8 mouse cellular contexts compared by ENCODE assay signal in the genomic region with DNA sequence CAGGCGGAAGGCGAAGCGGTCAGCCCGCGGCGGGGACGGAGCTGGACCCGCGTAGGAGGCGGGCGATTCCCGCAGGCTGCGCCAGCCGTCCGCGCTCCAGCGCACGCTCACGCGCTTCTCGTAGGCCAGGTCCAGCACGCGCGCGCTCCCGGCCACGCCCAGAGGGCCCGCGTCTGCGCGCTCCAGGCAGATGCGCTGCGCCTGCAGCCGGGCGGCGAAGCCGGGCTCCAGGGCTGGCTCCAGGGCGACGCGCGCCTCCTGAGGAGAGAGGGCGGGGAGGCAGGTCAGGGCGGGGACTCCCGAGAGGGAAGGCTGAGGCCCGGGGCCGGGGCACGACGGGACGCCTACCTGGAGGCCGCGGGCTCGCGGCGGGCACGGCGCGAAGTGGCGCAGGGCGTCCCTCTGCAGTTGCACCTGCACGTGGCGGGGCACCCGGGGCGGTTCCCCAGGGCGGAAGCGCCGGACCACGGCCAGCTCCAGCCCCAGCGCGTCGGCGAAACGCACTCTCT. TPM values are rescaled to one million over a fixed set of nuclear protein-coding genes. Genes with fewer than 3 reads are reported as not detected.
DNase-seq lines count a peak whose midpoint lies in the region; ATAC-seq lines count a peak whose summit lies in the region.

No protein-coding gene starts in this region.

- ATAC-seq in embryonic facial prominence, embryonic 14.5 days (ENCODE audit: low read depth) = peak; percentile 94
- peak; percentile 68 for ATAC-seq in monocyte, adult 5-6 weeks (replicated peaks; ENCODE audit: insufficient number of reproducible peaks, low FRiP score, low TSS enrichment, poor library complexity, severe bottlenecking)

- H3K9ac ChIP-seq in embryonic facial prominence, embryonic 14.5 days (ENCODE audit: low read depth, low read length) = peak overlapping the region; percentile 75

- DNase-seq in 3T3-L1 (ENCODE audit: low read depth, low spot score) = peak; percentile 71
- DNase-seq in adrenal gland, postnatal 36 days = peak; percentile 95 to 97
- DNase-seq in embryonic facial prominence, embryonic 14.5 days (ENCODE audit: low spot score) = peak; percentile 93
- DNase-seq in heart, adult 8-10 months (ENCODE audit: low spot score) = peak; percentile 81
- peak; percentile 92 for DNase-seq in kidney, adult 9 months
- DNase-seq in liver = peak; percentile 91
- DNase-seq in spleen, postnatal 36 days (ENCODE audit: low spot score in 2 of 2) = peak; percentile 77 to 78

- WGBS in embryonic facial prominence, embryonic 14.5 days = 0% methylated on average over 30 of the region's 72 CpGs

- peaks cover 5% of the 10 kb centered on the region; the same call in 1 of the 2 replicates for H3K4me1 ChIP-seq in embryonic facial prominence, embryonic 14.5 days (ENCODE audit: control insufficient read depth, insufficient read depth, low read length)

- H3K36me3 ChIP-seq in embryonic facial prominence, embryonic 14.5 days (ENCODE audit: control insufficient read depth, insufficient read depth, low read length) = no peaks in the 10 kb centered on the region

- peak overlapping the region; percentile 75 for H3K4me3 ChIP-seq in embryonic facial prominence, embryonic 14.5 days (ENCODE audit: low read depth, low read length)

- peak overlapping the region; percentile 87 for H3K4me2 ChIP-seq in embryonic facial prominence, embryonic 14.5 days (ENCODE audit: low read depth, low read length)

- no peaks in the 10 kb centered on the region for H3K9me3 ChIP-seq in embryonic facial prominence, embryonic 14.5 days (ENCODE audit: control insufficient read depth, low read length)

- peak overlapping the region; percentile 75 for H3K27ac ChIP-seq in embryonic facial prominence, embryonic 14.5 days (replicated peaks; ENCODE audit: low read depth, low read length)

- H3K27me3 ChIP-seq in embryonic facial prominence, embryonic 14.5 days (replicated peaks; ENCODE audit: control insufficient read depth, insufficient read depth, low read length) = peaks cover 28% of the 10 kb centered on the region

RNA-seq across cellular contexts. Expression of gene Ppp1r3e, which starts 0.8 kb away (rescaled TPM):
- total RNA-seq in adrenal gland, postnatal 36 days (2021) = 10 to 100 TPM; 17.8 to 19.2 TPM
- 2.1 and 2.4 TPM in 2 replicates for polyA plus RNA-seq in embryonic facial prominence, embryonic 14.5 days (2014; fragmentation: Nextera tagmentation; extraction: Ambion mirVana)
- total RNA-seq in heart, adult 8-10 months (2022) = 1 to 10 TPM; 2.9 to 4.2 (median 3.3) TPM
- 1.3 to 2.7 TPM in 2 of 3 replicates, not detected in the other for total RNA-seq in monocyte, adult 5-6 weeks (2017)

RNA-seq across cellular contexts. Expression of gene Homez, which starts 5.8 kb away (rescaled TPM):
- 10 to 100 TPM; 12.2 to 16.5 TPM for total RNA-seq in adrenal gland, postnatal 36 days (2021)
- 9.1 and 11.5 TPM in 2 replicates for polyA plus RNA-seq in embryonic facial prominence, embryonic 14.5 days (2014; fragmentation: Nextera tagmentation; extraction: Ambion mirVana)
- 1 to 10 TPM; 6.4 to 9.8 (median 7.5) TPM for total RNA-seq in heart, adult 8-10 months (2022)
- total RNA-seq in monocyte, adult 5-6 weeks (2017) = 2.1 to 16.7 TPM (median 5.1 TPM) in 3 replicates

RNA-seq across cellular contexts. Expression of gene Bcl2l2, which starts 6.6 kb away (rescaled TPM):
- total RNA-seq in adrenal gland, postnatal 36 days (2021) = 10 to 100 TPM; 54.3 to 57.2 TPM
- polyA plus RNA-seq in embryonic facial prominence, embryonic 14.5 days (2014; fragmentation: Nextera tagmentation; extraction: Ambion mirVana) = 4.5 and 4.8 TPM in 2 replicates
- 10 to 100 TPM; 44.7 to 52.4 (median 45.5) TPM for total RNA-seq in heart, adult 8-10 months (2022)
- 2.2 to 9.0 TPM (median 4.0 TPM) in 3 replicates for total RNA-seq in monocyte, adult 5-6 weeks (2017)

RNA-seq across cellular contexts. Expression of gene Gm20521, which starts 6.6 kb away (rescaled TPM):
- 1 to 10 TPM in 1 of 2 experiments, not detected in 1; 2.0 TPM for total RNA-seq in adrenal gland, postnatal 36 days (2021)
- polyA plus RNA-seq in embryonic facial prominence, embryonic 14.5 days (2014; fragmentation: Nextera tagmentation; extraction: Ambion mirVana) = not detected in 2 replicates
- 10 to 100 TPM in 1 of 4 experiments, 1 to 10 TPM in 3; 3.4 to 11.8 (median 7.9) TPM for total RNA-seq in heart, adult 8-10 months (2022)
- 3.0 to 3.6 TPM in 2 of 3 replicates, not detected in the other for total RNA-seq in monocyte, adult 5-6 weeks (2017)

RNA-seq across cellular contexts. Expression of gene Pabpn1, which starts 15.7 kb away (rescaled TPM):
- 100 to 1,000 TPM; 167 to 173 TPM for total RNA-seq in adrenal gland, postnatal 36 days (2021)
- 110 and 118 TPM in 2 replicates for polyA plus RNA-seq in embryonic facial prominence, embryonic 14.5 days (2014; fragmentation: Nextera tagmentation; extraction: Ambion mirVana)
- 10 to 100 TPM; 37.3 to 54.4 (median 50.2) TPM for total RNA-seq in heart, adult 8-10 months (2022)
- 141 to 211 TPM (median 184 TPM) in 3 replicates for total RNA-seq in monocyte, adult 5-6 weeks (2017)

Comparison
In these comparisons a context has a peak if more than half of its experiments do, and no peak if none do; other contexts are left out.
1. Peak in every context shown above with its lines: DNase-seq, ATAC-seq, H3K4me3 ChIP-seq and H3K27ac ChIP-seq.